Mouse (Mus musculus) small intestine, adult 2 months (tissue): ENCODE results near the gene Fam78b. TPM values are rescaled to one million over a fixed set of nuclear protein-coding genes. Genes with fewer than 3 reads are reported as not detected.

Experiments
- H3K27ac ChIP-seq: fragments of 200-500 bp; 2 replicates; pipeline ENCODE4 v1.5.1; 2012; ENCODE audit warnings: low read depth, low read length, control low read depth, inconsistent platforms; ENCODE audit not compliant: insufficient read depth
- H3K27me3 ChIP-seq: fragments of 200-500 bp; 2 replicates; pipeline ENCODE4 v1.6.1; 2012; ENCODE audit warnings: mild to moderate bottlenecking, moderate library complexity, low read length, inconsistent platforms; ENCODE audit not compliant: control insufficient read depth, insufficient read depth
- H3K36me3 ChIP-seq: fragments of 200-500 bp; 2 replicates; pipeline ENCODE4 v1.6.1; 2012; ENCODE audit warnings: mild to moderate bottlenecking, low read length, control low read depth, inconsistent platforms; ENCODE audit not compliant: control insufficient read depth, insufficient read depth
- H3K4me1 ChIP-seq: fragments of 200-500 bp; 2 replicates; pipeline ENCODE4 v1.6.1; 2012; ENCODE audit warnings: low read length, inconsistent platforms, mixed read lengths; ENCODE audit not compliant: control insufficient read depth, insufficient read depth, insufficient read length
- H3K4me3 ChIP-seq: fragments of 200-500 bp; 2 replicates; pipeline ENCODE4 v1.5.1; 2012; ENCODE audit warnings: low read depth, mild to moderate bottlenecking, control low read depth, inconsistent platforms, low read length, moderate library complexity
- CTCF ChIP-seq: fragments of 200-500 bp; IDR thresholded peaks from 2 replicates; pipeline ENCODE4 v1.5.1; 2012; ENCODE audit warnings: low read depth, mild to moderate bottlenecking, control low read depth, inconsistent platforms, low read length, moderate library complexity, mixed read lengths; ENCODE audit not compliant: insufficient replicate concordance, insufficient read length; ENCODE audit errors: extremely low read depth
- POLR2A ChIP-seq: fragments of 200-500 bp; IDR thresholded peaks from 2 replicates; pipeline ENCODE4 v1.6.1; 2012; ENCODE audit warnings: low read depth, mild to moderate bottlenecking, control low read depth, inconsistent platforms, low read length, moderate library complexity
- WGBS: fragments of 180-500 bp; shearing (Covaris S2); methylation state at CpG from one replicate; pipeline ENCODE4 v1.1.7; 2018; 5-methylcytosine and 5-hydroxymethylcytosine counted together
- polyA plus RNA-seq: library from polyadenylated mRNA; depleted of rRNA; stranded (reverse); fragments of >200 nt; gene quantifications from 2 replicates; pipeline ENCODE4 v1.2.3, GENCODE M21; 2012

Fam78b gene
- polyA plus RNA-seq, 1 experiment: 0.55 TPM

DNA sequence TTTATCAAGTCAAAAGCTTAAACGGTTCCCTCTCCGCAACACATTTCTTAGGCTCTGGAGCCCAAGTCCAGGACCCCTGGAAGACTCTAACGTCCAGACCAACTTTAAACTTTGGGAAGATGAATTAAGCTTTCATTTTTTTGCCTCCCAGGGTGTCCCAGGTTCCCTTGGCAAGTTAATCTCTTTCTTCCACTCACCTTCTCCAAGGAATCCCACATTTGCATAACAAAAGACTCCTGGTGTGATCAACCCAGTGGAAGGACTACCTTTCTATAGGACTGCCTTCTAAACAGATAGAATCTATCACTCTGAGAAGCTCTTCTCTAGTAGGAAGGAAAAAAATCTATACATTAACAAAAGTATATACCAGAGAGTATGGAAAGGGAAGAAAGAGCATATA, 92.3 kb downstream of the Fam78b start:
- TF ChIP-seq CTCF (no peak), POLR2A (no peak)
- 57% methylated on average over 3 of the region's 3 CpGs for WGBS
- Histone ChIP-seq H3K4me3 (no peak overlapping the region), H3K27me3 (no peaks in the 10 kb centered on the region), H3K4me1 (no peaks in the 10 kb centered on the region), H3K27ac (no peak overlapping the region), H3K36me3 (no peaks in the 10 kb centered on the region)

- Histone ChIP-seq H3K27ac (no peak overlapping the region), H3K4me1 (no peaks in the 10 kb centered on the region), H3K4me3 (no peak overlapping the region), H3K27me3 (no peaks in the 10 kb centered on the region), H3K36me3 (no peaks in the 10 kb centered on the region)
- WGBS: 80% methylated on average over 10 of the region's 10 CpGs
- TF ChIP-seq CTCF: no peak
- no peak for TF ChIP-seq POLR2A
These were observed 93.5 kb downstream of the Fam78b start for GRCm38 (mm10) chr1:167094589-167095148.

DNA sequence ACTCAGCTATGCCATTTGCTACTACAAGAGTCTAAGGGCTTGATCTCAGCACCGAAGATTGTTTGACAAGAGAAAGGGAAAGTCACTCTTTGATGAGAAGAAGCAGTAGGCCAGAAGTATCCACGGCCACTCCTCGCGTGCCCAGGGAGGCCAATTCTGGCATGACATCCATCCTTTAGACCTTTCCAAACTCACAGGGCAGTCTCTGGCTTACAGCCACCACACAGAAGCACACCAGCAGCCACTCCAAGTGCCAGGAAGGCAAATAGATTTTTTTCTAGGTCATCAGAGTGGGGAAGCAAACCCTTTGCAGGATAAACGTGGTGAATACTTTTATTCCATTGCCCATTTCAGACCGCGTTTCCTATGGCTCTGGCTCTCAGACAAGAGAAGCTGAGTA, 97.5 kb downstream of the Fam78b start:
- Histone ChIP-seq H3K27me3 (no peaks in the 10 kb centered on the region), H3K4me1 (no peaks in the 10 kb centered on the region), H3K4me3 (no peak overlapping the region), H3K27ac (no peak overlapping the region), H3K36me3 (no peaks in the 10 kb centered on the region)
- TF ChIP-seq POLR2A (no peak), CTCF (no peak)
- 79% methylated on average over 7 of the region's 7 CpGs for whole genome bisulfite sequencing

- Histone ChIP-seq H3K4me3 (no peak overlapping the region), H3K27ac (no peak overlapping the region), H3K36me3 (no peaks in the 10 kb centered on the region), H3K4me1 (no peaks in the 10 kb centered on the region), H3K27me3 (no peaks in the 10 kb centered on the region)
- TF ChIP-seq CTCF: no peak
- no peak for TF ChIP-seq POLR2A
- WGBS: 75% methylated on average over 8 of the region's 8 CpGs
These were observed 100.8 kb downstream of the Fam78b start for GRCm38 (mm10) chr1:167102046-167102445.

GRCm38 (mm10) chr1:167102566-167102965, 101.3 kb downstream of the Fam78b start:
- Histone ChIP-seq H3K4me3 (no peak overlapping the region), H3K36me3 (no peaks in the 10 kb centered on the region), H3K27ac (no peak overlapping the region), H3K27me3 (no peaks in the 10 kb centered on the region), H3K4me1 (no peaks in the 10 kb centered on the region)
- TF ChIP-seq CTCF (no peak), POLR2A (no peak)
- 72% methylated on average over 9 of the region's 9 CpGs for WGBS

DNA sequence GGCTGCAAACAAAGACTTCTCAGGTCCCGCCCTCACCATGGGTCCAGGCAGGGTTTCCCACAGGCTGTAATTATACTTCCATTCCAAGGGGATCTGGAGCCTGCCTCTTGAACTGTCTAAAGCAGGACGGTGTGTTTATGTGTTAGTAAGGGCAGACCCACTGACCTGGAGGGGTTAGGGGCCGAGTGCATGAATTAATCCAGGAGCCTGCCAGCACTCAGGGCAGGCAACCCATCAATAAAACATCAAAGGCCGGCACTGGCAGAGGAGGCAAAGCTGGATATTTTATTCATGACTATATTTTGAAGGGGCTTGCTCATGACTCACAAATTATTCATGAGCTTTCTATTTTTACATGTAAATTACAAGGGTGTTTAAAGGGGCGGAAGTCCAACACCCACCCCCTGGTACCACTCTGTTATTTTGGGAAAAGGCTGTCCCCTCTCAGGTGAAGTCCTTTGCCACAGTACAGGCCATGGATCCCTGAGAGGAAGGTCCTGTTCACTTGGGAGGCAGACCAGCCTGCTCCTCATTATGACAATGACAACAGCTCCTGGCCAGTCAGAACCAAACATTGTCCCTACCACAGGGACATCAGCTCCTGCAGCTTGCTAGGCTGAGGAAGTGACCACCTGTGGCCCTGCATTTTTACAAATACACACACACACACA, 103.9 kb downstream of the Fam78b start:
- Histone ChIP-seq H3K36me3 (no peaks in the 10 kb centered on the region), H3K27ac (no peak overlapping the region), H3K27me3 (no peaks in the 10 kb centered on the region), H3K4me1 (no peaks in the 10 kb centered on the region), H3K4me3 (no peak overlapping the region)
- WGBS: 53% methylated on average over 5 of the region's 5 CpGs
- no peak for TF ChIP-seq CTCF
- no peak for TF ChIP-seq POLR2A

DNA sequence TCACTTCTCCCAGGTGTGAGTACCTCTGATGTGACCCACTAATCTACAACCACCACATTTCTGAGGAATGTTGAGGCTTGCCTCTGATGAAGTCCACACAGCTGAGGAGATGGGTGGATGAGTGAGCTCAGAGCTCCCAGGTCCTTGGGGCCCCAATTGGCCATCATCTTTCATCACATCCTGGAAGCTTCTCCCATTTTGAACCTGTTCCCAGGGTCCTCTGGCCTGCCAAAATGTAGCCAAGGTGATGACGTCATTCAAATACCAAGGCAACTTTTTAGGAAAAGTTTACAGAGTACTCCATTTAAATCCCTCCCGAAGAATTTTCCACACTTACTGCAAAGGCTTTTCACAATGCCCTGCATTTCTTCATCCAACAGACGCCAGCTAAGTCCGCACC, 104.7 kb downstream of the Fam78b start:
- Histone ChIP-seq H3K27ac (no peak overlapping the region), H3K36me3 (no peaks in the 10 kb centered on the region), H3K27me3 (no peaks in the 10 kb centered on the region), H3K4me3 (no peak overlapping the region), H3K4me1 (no peaks in the 10 kb centered on the region)
- TF ChIP-seq CTCF (no peak), POLR2A (no peak)
- 91% methylated on average over 4 of the region's 4 CpGs for WGBS
